Mouse (Mus musculus) liver, adult 2 months (tissue): ENCODE results near the gene Plcb2.

Experiments used
- CTCF ChIP-seq: fragments of 200-500 bp; IDR thresholded peaks from 2 replicates; pipeline ENCODE4 v1.5.1; 2011; ENCODE audit warnings: low read depth, low read length, control low read depth
- POLR2A ChIP-seq: fragments of 200-500 bp; IDR thresholded peaks from 2 replicates; pipeline ENCODE4 v1.6.1; 2011; ENCODE audit warnings: low read length, control low read depth; ENCODE audit not compliant: insufficient read depth; ENCODE audit errors: extremely low read depth

GRCm38 (mm10) chr2:118706436-118706835 lies 21.8 kb downstream of the Plcb2 start:
- TF ChIP-seq CTCF (no peak), POLR2A (no peak)
